Mouse (Mus musculus) layer of hippocampus, adult 8-10 months (tissue): ENCODE data around the gene Tmem151a. TPM values are rescaled to one million over a fixed set of nuclear protein-coding genes. Genes with fewer than 3 reads are reported as not detected.

Experiments used
- DNase-seq, 2 experiments: peaks; one replicate each; pipeline ENCODE4 v3.0.0; 2022; ENCODE audit warnings: low spot score in 2 of 2
- total RNA-seq, 4 experiments: library from RNA; stranded (reverse); gene quantifications; 2 replicates each; pipeline ENCODE4 v1.2.4; 2022

The Tmem151a gene
- total RNA-seq, 4 experiments from 2014 or later: 104 to 117 (median 106) TPM

DNA sequence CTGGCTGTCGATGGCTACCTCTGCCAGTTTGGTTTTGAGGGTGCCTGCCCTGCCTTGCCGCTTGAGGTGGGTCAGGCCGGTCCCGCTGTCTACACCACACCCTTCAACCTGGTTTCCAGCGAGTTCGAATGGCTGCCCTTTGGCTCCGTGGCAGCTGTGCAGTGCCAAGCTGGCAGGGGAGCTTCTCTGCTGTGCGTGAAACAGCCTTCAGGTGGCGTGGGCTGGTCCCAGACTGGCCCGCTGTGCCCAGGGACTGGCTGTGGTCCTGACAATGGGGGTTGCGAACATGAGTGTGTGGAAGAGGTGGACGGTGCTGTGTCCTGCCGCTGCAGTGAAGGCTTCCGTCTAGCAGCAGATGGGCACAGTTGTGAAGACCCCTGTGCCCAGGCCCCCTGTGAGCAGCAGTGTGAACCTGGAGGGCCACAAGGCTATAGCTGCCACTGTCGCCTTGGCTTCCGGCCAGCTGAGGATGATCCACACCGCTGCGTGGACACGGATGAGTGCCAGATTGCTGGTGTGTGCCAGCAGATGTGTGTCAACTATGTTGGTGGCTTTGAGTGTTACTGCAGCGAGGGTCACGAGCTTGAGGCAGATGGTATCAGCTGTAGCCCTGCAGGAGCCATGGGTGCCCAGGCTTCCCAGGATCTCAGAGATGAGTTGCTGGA is 16.6 kb downstream of the Tmem151a start:
- no peak for DNase-seq

- peak in 1 of 2 experiments; percentile 11 for DNase-seq
Measured at GRCm38 (mm10) chr19:5067867-5068569, 17.3 kb downstream of the Tmem151a start, which contains the start of gene Cd248. Gene Cd248 (plus strand): TSS chr19:5068078.

DNA sequence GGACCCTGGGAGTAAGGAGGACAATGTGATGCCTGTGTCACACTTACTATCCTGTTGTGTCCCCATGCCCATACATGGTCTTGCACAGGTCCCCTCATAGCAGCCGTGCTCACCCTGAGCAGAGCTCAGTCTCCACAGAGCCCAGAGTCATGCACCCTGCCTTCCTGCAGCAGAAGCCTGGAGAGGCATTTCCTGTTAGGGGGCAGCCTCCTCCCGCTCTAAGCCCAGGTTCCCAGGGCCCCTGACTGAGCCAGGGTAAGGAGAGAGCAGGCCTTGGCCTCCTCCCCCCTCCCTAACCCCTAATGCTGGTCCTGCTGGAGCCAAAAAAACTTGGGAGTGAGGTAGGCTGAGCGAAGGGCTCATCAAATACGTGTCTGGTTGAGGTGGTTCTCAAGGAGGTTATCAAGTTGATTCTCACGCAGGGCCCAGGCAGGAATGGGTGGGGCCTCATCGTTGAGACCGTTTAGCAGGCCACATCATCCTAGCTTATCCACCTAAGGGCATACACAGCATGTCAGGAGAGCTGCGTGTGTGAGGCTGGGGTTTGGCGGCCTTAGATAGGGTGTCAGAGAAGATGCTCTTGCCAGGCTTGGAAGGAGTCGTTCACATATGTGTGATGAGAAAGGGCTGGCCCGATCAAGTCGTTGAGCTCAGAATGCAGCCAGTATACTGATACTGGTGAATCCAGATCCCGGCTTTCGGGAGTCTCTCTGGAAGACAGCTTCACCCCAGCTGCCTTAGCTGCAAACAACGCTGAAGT is 18.1 kb downstream of the Tmem151a start:
- no peak for DNase-seq

GRCm38 (mm10) chr19:5065104-5065503 is 20.2 kb downstream of the Tmem151a start:
- no peak for DNase-seq

- DNase-seq: no peak
Measured at GRCm38 (mm10) chr19:5062446-5062845, 22.9 kb downstream of the Tmem151a start.

DNA sequence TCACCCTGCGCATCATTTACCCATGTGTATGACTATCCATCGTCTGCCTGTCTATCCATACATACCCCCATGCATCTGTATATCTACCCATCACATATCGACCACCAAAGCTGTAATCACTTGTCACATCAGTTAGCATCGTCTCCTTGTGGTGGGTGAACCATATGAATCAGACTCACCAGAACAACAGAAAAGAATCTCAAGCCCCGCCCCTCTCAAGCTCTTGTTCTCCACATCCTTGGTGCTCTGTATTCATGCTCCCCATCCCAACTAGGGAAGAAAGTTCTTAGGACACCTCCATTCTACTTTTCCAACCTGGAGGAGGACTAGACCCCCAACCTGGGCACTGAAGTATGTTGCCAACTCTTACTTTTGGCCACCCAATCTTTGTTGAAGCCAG is 23.3 kb downstream of the Tmem151a start:
- DNase-seq: no peak

GRCm38 (mm10) chr19:5060365-5061330 is 24.7 kb downstream of the Tmem151a start:
- no peak for DNase-seq

DNA sequence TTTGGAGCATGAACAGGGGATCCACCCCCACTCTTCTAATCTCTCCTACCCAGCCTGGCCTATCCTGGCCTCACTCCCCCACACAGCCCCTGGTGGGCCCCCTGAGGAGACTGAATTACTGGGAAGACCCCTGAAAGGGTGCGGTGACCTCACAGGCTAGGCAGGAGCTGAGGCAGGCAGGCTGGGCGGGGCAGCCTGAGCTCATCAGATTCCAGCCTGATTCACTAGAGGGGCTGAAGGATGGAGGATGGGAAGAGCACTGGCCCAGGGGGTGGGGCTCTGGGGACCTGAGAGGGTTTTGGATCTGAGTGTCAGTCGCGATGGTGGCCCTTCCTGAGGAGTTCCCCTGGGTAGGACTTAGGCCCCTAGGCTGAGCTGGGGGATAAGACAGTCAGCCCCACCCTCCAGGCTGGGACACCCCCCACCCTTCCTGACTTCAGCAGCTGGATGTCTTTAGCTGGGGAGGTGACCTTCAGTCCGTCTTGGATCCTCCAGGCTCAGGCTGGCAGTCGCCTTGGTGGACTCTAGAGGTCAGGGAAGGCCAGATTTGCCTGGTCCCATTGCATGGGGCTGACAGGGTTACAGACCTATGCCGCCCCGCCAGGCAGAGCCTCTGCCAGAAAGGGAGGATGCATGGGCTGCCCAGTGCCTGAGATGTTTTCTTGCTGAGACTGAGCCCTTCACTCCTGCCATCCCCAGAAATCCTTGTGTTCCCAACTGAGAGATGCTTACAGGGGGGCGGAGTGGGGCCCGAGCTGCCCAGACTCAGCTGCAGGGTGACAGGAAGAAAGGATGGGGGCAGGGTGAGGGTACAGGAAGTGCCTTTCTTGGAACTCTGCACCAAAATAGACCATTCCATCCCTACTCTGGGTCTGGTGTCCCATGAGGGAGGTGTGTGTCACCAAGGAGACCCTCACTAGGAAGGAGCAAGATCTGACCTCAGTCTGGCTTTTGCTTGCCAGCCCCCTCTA is 26.2 kb downstream of the Tmem151a start:
- no peak for DNase-seq

- no peak for DNase-seq
Measured at GRCm38 (mm10) chr19:5057876-5058775, 27.2 kb downstream of the Tmem151a start.

GRCm38 (mm10) chr19:5056251-5056650 is 29.1 kb downstream of the Tmem151a start:
- DNase-seq: no peak

- no peak for DNase-seq
Measured at GRCm38 (mm10) chr19:5053909-5054308, 31.4 kb downstream of the Tmem151a start.

DNA sequence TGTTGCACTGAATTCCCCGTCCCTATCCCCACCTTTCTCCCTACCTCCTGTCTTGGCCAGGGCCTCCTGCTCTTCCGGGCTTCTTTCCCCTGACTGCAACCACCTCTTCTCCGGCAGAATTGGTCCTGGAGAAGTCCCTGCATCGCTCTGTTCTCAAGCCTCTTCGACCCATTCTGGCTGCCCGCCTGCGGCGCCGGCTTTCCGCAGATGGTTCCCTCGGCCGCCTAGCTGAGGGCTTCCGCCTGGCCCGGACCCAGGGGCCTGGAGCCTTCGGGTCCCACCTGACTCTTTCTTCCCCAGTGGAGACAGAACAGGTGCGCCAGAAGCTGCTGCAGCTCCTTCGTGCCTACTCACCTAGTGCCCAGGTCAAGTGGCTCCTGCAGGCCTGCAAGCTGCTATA is 32.5 kb downstream of the Tmem151a start:
- DNase-seq: no peak

DNA sequence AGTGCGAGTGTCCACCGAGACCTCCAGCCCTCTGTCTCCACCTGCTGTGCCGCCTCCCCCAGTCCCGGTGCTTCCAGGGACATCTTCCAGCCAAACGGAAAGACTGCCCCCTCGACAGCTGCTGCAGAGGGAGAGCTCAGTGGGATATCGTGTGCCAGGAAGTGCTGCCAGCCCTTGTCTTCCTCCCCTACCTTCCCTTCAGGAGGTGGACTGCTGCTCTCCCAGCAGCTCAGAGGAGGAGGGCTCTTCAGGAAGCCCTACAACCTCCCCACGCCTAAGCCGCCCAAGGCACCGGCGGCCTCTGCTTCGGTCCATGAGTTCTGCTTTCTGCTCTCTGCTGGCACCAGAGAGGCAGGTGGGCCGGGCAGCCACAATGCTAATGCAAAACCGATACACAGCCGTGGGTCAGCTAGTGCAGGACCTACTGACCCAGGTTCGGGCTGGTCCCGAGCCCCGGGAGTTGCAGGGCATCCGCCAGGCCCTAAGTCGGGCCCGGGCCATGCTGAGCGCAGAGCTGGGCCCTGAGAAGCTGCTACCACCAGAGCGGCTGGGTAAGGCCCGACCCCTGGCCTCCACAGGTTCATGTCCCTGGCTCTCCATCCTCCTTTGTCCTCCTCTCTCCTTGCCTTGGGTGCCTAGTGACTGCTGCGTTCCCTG is 33.0 kb downstream of the Tmem151a start:
- peak in 1 of 2 experiments; percentile 45 for DNase-seq

DNA sequence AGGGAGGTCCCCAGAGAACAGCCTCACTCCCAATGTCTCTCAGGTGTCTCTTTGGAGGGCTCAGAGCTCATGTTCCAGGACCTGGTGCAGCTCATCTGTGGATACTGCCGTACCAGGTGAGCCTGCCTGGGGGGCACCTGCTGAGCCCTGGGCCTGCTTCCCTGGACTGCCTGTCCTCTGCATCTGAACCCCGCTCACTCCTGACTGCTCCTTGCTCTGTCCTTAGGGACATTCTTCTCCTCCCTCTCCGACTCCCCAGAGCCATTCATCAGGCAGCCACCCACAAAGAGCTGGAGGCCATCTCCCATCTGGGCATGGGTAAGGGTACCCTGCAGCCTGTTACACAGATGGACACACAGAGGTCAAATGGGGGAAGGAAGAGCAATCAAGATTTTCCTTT is 33.8 kb downstream of the Tmem151a start:
- no peak for DNase-seq

DNA sequence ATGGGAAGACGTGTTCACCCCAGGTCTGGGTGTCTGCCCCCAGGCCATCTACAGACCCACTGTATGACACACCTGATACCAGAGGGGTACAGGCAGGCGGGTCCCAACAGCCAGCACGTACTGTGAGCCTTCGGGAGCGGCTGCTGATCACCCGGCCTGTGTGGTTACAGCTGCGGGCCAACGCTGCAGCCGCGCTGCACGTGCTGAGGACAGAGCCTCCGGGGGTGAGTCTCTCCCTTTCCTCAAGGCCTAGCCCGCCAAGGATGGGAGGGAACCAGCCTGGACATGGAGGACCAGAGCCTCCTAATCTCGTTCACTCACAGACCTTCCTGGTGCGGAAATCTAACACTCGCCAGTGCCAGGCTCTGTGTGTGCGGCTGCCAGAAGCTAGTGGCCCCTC is 34.3 kb downstream of the Tmem151a start:
- DNase-seq: no peak

DNA sequence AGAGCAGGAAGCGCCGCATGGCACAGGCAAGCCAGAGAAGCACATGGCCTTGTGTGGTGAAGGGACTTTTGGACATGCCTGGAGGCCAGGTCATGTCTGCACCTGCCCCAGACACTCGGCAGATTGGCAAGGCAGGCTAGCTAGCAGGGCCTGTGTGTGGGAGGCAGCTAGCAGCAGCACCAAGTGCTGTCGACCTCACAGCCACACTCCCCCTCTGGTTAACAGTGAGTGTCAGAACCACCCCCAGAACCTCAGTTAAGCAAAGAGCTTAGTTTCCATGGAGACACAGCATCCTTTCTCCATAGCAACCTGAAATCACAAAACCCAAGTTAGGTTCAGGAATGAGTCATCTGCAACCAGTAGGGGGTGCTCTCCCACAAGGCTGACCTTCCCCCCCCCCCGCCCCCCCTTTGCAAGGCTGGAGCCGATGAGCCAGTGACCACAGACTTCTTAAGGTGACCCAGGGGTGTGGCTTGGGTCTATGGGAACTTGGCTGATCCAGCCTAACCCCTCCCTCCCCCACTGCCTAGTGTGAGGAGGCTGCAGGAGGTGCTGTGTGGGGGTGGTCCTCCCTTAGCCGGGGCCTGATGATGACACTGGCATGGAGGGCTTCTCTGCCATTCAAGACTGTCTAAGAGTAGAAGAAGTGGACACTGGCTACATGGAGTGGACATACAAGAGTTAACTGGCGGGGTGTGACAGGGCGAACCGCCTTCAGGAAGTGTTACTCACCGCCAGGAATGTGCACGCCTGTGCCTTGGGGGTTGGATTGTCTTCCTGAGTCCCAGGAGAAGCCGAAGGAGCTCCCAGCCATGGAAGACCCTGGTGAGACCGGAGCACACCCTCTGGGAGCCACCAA is 35.1 kb downstream of the Tmem151a start, which contains the start of gene Rin1:
Gene Rin1 (plus strand): TSS at position 435 of the 859 bp plus-strand sequence.
- peak; percentile 73 to 82 for DNase-seq

DNA sequence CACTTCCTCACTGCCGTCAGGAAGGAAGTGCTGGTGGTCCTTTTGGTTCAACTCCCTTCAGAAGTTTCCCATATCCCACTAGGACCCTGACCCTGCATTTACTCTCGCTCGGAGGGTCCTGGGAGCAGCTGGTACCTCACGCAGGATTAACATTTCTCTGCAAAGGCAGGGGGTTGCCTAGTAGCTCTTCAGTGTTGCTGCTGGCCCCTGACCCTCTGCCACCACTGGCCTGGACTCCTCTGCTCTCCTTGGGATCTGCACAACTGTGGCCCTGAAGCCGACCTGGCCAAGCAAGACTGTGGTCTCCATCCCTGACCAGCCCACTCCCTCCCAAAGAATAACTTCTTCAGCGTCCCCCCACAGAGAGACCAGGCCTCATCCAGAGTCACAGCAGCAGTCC is 36.0 kb downstream of the Tmem151a start:
- DNase-seq: no peak
